Mouse (Mus musculus) liver, embryonic 11.5 days (tissue): ENCODE data around the gene Arsj. TPM values are rescaled to one million over a fixed set of nuclear protein-coding genes. Genes with fewer than 3 reads are reported as not detected.
A peak's percentile ranks its signal among the peaks of the same experiment; 100 is the strongest.

Experiments used
- ATAC-seq: fragments of 200-750 bp; cut with Nextera tagmentation; replicated peaks from 2 replicates; pipeline ENCODE4 v1.8.0; 2017; ENCODE audit warnings: moderate number of reproducible peaks, mild to moderate bottlenecking, moderate TSS enrichment, moderate library complexity; ENCODE audit not compliant: low FRiP score
- DNase-seq: peaks from one replicate; pipeline ENCODE4 v3.0.0-alpha.2; 2017; ENCODE audit warnings: low spot score
- H3K27ac ChIP-seq: fragments of 300-500 bp; sonication (generic); 2 replicates; pipeline ENCODE4 v1.5.1; 2014; ENCODE audit warnings: mild to moderate bottlenecking, low read depth, low read length, control low read depth
- H3K27me3 ChIP-seq: fragments of 300-500 bp; sonication (generic); replicated peaks from 2 replicates; pipeline ENCODE4 v1.6.1; 2014; ENCODE audit warnings: low read length, mixed read lengths; ENCODE audit not compliant: control insufficient read depth, insufficient read depth
- H3K36me3 ChIP-seq: fragments of 300-500 bp; sonication (generic); 2 replicates; pipeline ENCODE4 v1.6.1; 2014; ENCODE audit warnings: mild to moderate bottlenecking, low read length, moderate library complexity, mixed read lengths; ENCODE audit not compliant: control insufficient read depth, insufficient read depth
- H3K4me1 ChIP-seq: fragments of 300-500 bp; sonication (generic); replicated peaks from 2 replicates; pipeline ENCODE4 v1.6.1; 2014; ENCODE audit warnings: low read length, mixed read lengths; ENCODE audit not compliant: control insufficient read depth, insufficient read depth
- H3K4me2 ChIP-seq: fragments of 300-500 bp; sonication (generic); 2 replicates; pipeline ENCODE4 v1.6.1; 2014; ENCODE audit warnings: mild to moderate bottlenecking, control low read depth, moderate library complexity
- H3K4me3 ChIP-seq: fragments of 300-500 bp; sonication (generic); 2 replicates; pipeline ENCODE4 v1.5.1; 2014; ENCODE audit warnings: low read depth, low read length, control low read depth
- H3K9ac ChIP-seq: fragments of 300-500 bp; sonication (generic); 2 replicates; pipeline ENCODE4 v1.6.1; 2014; ENCODE audit warnings: low read depth, low read length, control low read depth
- H3K9me3 ChIP-seq: fragments of 300-500 bp; sonication (generic); 2 replicates; pipeline ENCODE4 v1.6.1; 2016; ENCODE audit warnings: low read length, inconsistent platforms, mixed read lengths; ENCODE audit not compliant: control insufficient read depth
- WGBS: fragments of 180-500 bp; shearing (Covaris S2); extraction: QIAGEN DNeasy Blood & Tissue Kit; methylation state at CpG from one replicate; pipeline ENCODE4 v1.1.7; 2014; 5-methylcytosine and 5-hydroxymethylcytosine counted together
- polyA plus RNA-seq: library from polyadenylated mRNA; unstranded; fragments of >200 nt; fragmentation: Nextera tagmentation; extraction: Ambion mirVana; gene quantifications from 2 replicates; pipeline ENCODE4 v1.2.1, GENCODE M21; 2014

Gene Arsj
- 0.15 TPM in 1 of 2 replicates, not detected in the other for polyA plus RNA-seq

GRCm38 (mm10) chr3:126363568-126364505, at the start of gene Arsj:
TSS of gene Arsj (plus strand) at chr3:126363684.
- H3K27ac ChIP-seq, result no peak within 1 kb of the TSS
- H3K4me3 ChIP-seq, result peak within 1 kb of the TSS; percentile 42
- no peaks in the 10 kb centered on the region for H3K36me3 ChIP-seq
- peak; percentile 51 for DNase-seq
- no peaks in the 10 kb centered on the region; the same call in 1 of the 2 replicates for H3K27me3 ChIP-seq
- no peaks in the 10 kb centered on the region for H3K9me3 ChIP-seq
- H3K4me2 ChIP-seq, result peak within 1 kb of the TSS; percentile 63
- 12% methylated on average over 41 of the region's 41 CpGs for WGBS
- ATAC-seq, result peak; percentile 53
- no peaks in the 10 kb centered on the region for H3K4me1 ChIP-seq
- H3K9ac ChIP-seq, result no peak within 1 kb of the TSS

GRCm38 (mm10) chr3:126324872-126325498, 38.5 kb upstream of the Arsj start:
- ATAC-seq (no peak), DNase-seq (no peak)
- H3K9me3 ChIP-seq, result no peaks in the 10 kb centered on the region
- no peak overlapping the region for H3K27ac ChIP-seq
- H3K36me3 ChIP-seq, result no peaks in the 10 kb centered on the region
- whole genome bisulfite sequencing, result 70% methylated on average over 4 of the region's 4 CpGs
- H3K27me3 ChIP-seq, result no peaks in the 10 kb centered on the region
- H3K4me2 ChIP-seq, result no peak overlapping the region
- H3K9ac ChIP-seq, result no peak overlapping the region
- no peak overlapping the region for H3K4me3 ChIP-seq
- H3K4me1 ChIP-seq, result no peaks in the 10 kb centered on the region

GRCm38 (mm10) chr3:126325891-126326627, 37.4 kb upstream of the Arsj start:
- DNase-seq (no peak), ATAC-seq (no peak)
- no peaks in the 10 kb centered on the region for H3K36me3 ChIP-seq
- H3K4me3 ChIP-seq, result no peak overlapping the region
- no peaks in the 10 kb centered on the region for H3K4me1 ChIP-seq
- no peak overlapping the region for H3K4me2 ChIP-seq
- no peak overlapping the region for H3K9ac ChIP-seq
- no peak overlapping the region for H3K27ac ChIP-seq
- WGBS, result 82% methylated on average over 4 of the region's 4 CpGs
- no peaks in the 10 kb centered on the region for H3K27me3 ChIP-seq
- H3K9me3 ChIP-seq, result no peaks in the 10 kb centered on the region

- 74% methylated on average over 2 of the region's 2 CpGs for WGBS
- no peak for DNase-seq
- Histone ChIP-seq H3K36me3 (no peaks in the 10 kb centered on the region), H3K9me3 (no peaks in the 10 kb centered on the region), H3K9ac (no peak overlapping the region), H3K4me1 (no peaks in the 10 kb centered on the region), H3K27me3 (no peaks in the 10 kb centered on the region), H3K4me2 (no peak overlapping the region), H3K27ac (no peak overlapping the region), H3K4me3 (no peak overlapping the region)
- no peak for ATAC-seq
Observed at GRCm38 (mm10) chr3:126326628-126327325, 36.7 kb upstream of the Arsj start.

- 47% methylated on average over 4 of the region's 4 CpGs for WGBS
- H3K4me3 ChIP-seq, result no peak overlapping the region
- no peak overlapping the region for H3K4me2 ChIP-seq
- H3K4me1 ChIP-seq, result no peaks in the 10 kb centered on the region
- no peaks in the 10 kb centered on the region for H3K27me3 ChIP-seq
- no peaks in the 10 kb centered on the region for H3K36me3 ChIP-seq
- no peaks in the 10 kb centered on the region for H3K9me3 ChIP-seq
- ATAC-seq, result no peak
- H3K9ac ChIP-seq, result no peak overlapping the region
- no peak for DNase-seq
- no peak overlapping the region for H3K27ac ChIP-seq
Observed at GRCm38 (mm10) chr3:126335329-126335728, 28.2 kb upstream of the Arsj start.

- H3K27me3 ChIP-seq, result no peaks in the 10 kb centered on the region
- 93% methylated on average over 1 of the region's 1 CpGs for WGBS
- no peaks in the 10 kb centered on the region for H3K4me1 ChIP-seq
- no peaks in the 10 kb centered on the region for H3K36me3 ChIP-seq
- H3K9ac ChIP-seq, result no peak overlapping the region
- no peak overlapping the region for H3K4me2 ChIP-seq
- no peaks in the 10 kb centered on the region for H3K9me3 ChIP-seq
- H3K4me3 ChIP-seq, result no peak overlapping the region
- H3K27ac ChIP-seq, result no peak overlapping the region
- no peak for ATAC-seq
- no peak for DNase-seq
Observed at GRCm38 (mm10) chr3:126344745-126345144, 18.7 kb upstream of the Arsj start.

- Histone ChIP-seq H3K36me3 (no peaks in the 10 kb centered on the region), H3K4me2 (no peak overlapping the region), H3K27ac (no peak overlapping the region), H3K4me1 (no peaks in the 10 kb centered on the region), H3K27me3 (no peaks in the 10 kb centered on the region; the same call in 1 of the 2 replicates), H3K9me3 (no peaks in the 10 kb centered on the region), H3K9ac (no peak overlapping the region), H3K4me3 (no peak overlapping the region)
- ATAC-seq (no peak), DNase-seq (no peak)
- WGBS, result 30% methylated on average over 1 of the region's 1 CpGs
Observed at GRCm38 (mm10) chr3:126359760-126360159, 3.7 kb upstream of the Arsj start.

- DNase-seq (no peak), ATAC-seq (no peak)
- WGBS, result 66% methylated on average over 2 of the region's 2 CpGs
- no peak overlapping the region for H3K27ac ChIP-seq
- H3K4me3 ChIP-seq, result no peak overlapping the region
- H3K9ac ChIP-seq, result no peak overlapping the region
- H3K36me3 ChIP-seq, result no peaks in the 10 kb centered on the region
- no peaks in the 10 kb centered on the region for H3K9me3 ChIP-seq
- H3K4me1 ChIP-seq, result no peaks in the 10 kb centered on the region
- H3K27me3 ChIP-seq, result no peaks in the 10 kb centered on the region; the same call in 1 of the 2 replicates
- no peak overlapping the region for H3K4me2 ChIP-seq
Observed at GRCm38 (mm10) chr3:126362392-126362791, 1.1 kb upstream of the Arsj start.
